Mouse (Mus musculus) Patski (cell line): ENCODE measurements at regions not wholly inside any gene's neighbourhood (a gene's known extent, or its start where the extent isn't known, plus 50 kb on each side); places are given as distances from the start of the nearest gene placed in this dataset.
A peak's percentile ranks its signal among the peaks of the same experiment; 100 is the strongest.

Experiments used
- ATAC-seq: fragments of 100-300 bp; one replicate; pipeline ENCODE4 v1.8.0; 2021
- CTCF ChIA-PET: fragments of 350-600 bp; sonication (Branson Sonifier 250); formaldehyde crosslinking; loops from one replicate; lab custom pipeline; 2022; ENCODE audit warnings: inconsistent platforms; lab: Charles Lee
- POLR2A ChIA-PET: fragments of 350-600 bp; sonication (Branson Sonifier 250); formaldehyde crosslinking; loops from one replicate; lab custom pipeline; 2022; ENCODE audit warnings: antibody characterized with exemption, inconsistent platforms; lab: Charles Lee
- DNase-seq: peaks from one replicate; pipeline ENCODE4 v3.0.0-alpha.2; 2011; ENCODE audit warnings: low read depth, low spot score
- H3K27me3 ChIP-seq: fragments of 371-371 bp; one replicate; pipeline ENCODE4 v1.5.1; 2021
- CTCF ChIP-seq: fragments of 100-300 bp; IDR thresholded peaks from one replicate; pipeline ENCODE4 v1.5.1; 2021
- in situ Hi-C: fragments of 300-500 bp; cut with MboI; formaldehyde crosslinking; loops from 3 replicates; pipeline ENCODE4 v1.11.1; 2018; ENCODE audit warnings: low pct_unique_long_range_greater_than_20kb, mixed read lengths

GRCm38 (mm10) chrX:109354633-109355032 is 158.1 kb downstream of the Gm6377 start:
- ChIA-PET CTCF (no interaction called here), POLR2A (no interaction called here)
- TF ChIP-seq CTCF, result peak; percentile 47
- no peak for DNase-seq
- ATAC-seq, result no peak
- in situ Hi-C loops, result no loop called here
- H3K27me3 ChIP-seq, result peaks cover 22% of the 10 kb centered on the region

GRCm38 (mm10) chrX:109392908-109393307 is 196.4 kb downstream of the Gm6377 start:
- peaks cover 13% of the 10 kb centered on the region for H3K27me3 ChIP-seq
- ChIA-PET POLR2A (no interaction called here), CTCF (no interaction called here)
- in situ Hi-C loops, result no loop called here
- TF ChIP-seq CTCF, result no peak
- no peak for ATAC-seq
- DNase-seq, result no peak

GRCm38 (mm10) chrX:109442932-109443331 is 246.4 kb downstream of the Gm6377 start:
- peaks cover 6% of the 10 kb centered on the region for H3K27me3 ChIP-seq

More at GRCm38 (mm10) chrX:109442932-109443331, 246.4 kb downstream of the Gm6377 start:
- no peak for ATAC-seq
- CTCF ChIA-PET, result no interaction called here
- no peak for DNase-seq
- TF ChIP-seq CTCF, result no peak
- in situ Hi-C loops, result no loop called here
- POLR2A ChIA-PET, result no interaction called here
